Mouse (Mus musculus): ENCODE results near the gene Rps6ka1.

Rps6ka1 gene

DNA sequence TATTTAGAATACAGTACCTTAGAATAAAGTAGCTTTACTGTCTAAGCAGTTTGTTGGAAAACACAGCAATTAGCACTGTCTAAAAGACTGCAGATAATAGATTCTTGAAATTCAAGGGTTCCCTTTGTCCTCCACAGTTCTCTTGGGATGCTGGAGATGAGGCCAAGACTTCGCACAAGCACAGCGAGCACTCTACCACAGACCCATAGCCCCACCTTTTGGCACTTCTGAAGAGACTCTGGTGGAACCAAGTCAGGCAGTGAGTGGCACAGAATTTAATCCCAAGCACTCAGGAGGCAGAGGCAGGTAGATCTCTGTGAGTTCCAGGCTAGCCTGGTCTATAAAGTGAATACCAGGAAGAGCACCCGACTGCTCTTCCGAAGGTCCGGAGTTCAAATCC is 70.2 kb downstream of the Rps6ka1 start:
- peak in 1 of 2 experiments; percentile 25 for DNase-seq

DNA sequence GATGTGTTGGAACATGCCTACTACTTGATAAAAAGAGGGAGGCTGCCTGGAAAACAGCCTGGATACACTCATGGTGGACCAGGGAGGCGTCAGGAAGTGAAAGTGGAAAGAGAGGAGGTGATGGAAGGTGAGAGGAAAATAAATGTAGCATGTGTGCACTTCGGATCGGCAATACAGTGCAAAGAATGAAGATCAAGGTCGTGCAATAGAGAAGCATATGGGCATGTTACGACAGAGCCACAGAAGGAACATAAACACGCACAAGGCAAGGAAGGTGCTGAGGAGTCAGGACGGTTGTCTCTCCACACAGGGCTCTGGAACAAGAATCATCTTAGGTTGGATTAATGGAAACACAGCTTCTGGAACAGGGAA is 71.1 kb downstream of the Rps6ka1 start:
- DNase-seq: no peak

DNA sequence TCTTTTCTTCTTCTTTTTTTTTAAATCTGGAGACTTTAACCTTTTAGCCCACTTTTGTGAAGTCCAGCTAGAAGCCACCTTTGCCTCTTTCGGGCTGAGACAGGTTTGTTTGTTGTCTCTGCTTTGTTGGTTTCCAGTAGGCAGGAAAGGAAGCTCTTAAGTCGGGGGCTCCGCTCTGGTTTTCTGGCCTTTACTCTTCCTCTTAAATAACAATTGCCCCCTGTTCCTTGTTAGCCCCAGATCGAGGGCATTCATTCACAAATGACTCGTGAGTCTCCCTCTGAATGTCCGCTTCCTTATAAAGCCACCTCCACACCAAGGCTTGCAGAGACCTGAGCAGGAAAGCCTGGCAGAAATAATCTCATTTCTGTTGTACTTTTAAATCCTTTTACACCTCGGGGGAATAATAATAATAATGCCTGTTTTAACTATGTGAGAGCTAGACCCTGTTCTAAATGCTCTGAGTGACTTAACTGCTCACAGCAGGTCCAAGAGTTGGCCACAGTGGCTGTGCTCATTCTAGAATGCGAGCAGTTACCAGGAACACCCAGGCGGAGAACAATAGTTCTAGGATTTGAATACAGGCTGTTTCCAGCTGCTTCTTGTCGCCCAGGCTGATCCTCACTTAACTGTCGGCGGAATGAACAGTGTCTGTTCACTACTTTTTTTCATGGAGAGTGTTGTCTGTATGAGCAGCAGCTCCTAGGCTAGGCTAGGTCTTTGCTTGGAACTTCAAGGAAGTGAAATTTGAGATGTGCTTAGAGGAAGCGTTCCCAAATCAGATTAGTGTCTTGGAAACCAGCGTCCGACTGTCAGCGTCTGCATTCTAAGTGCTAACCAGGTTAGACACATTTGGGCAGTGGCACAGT is 71.7 kb downstream of the Rps6ka1 start:
- no peak for DNase-seq

- DNase-seq: peak in 1 of 2 experiments; percentile 19
These were observed 72.6 kb downstream of the Rps6ka1 start for GRCm38 (mm10) chr4:133814804-133815515.

DNA sequence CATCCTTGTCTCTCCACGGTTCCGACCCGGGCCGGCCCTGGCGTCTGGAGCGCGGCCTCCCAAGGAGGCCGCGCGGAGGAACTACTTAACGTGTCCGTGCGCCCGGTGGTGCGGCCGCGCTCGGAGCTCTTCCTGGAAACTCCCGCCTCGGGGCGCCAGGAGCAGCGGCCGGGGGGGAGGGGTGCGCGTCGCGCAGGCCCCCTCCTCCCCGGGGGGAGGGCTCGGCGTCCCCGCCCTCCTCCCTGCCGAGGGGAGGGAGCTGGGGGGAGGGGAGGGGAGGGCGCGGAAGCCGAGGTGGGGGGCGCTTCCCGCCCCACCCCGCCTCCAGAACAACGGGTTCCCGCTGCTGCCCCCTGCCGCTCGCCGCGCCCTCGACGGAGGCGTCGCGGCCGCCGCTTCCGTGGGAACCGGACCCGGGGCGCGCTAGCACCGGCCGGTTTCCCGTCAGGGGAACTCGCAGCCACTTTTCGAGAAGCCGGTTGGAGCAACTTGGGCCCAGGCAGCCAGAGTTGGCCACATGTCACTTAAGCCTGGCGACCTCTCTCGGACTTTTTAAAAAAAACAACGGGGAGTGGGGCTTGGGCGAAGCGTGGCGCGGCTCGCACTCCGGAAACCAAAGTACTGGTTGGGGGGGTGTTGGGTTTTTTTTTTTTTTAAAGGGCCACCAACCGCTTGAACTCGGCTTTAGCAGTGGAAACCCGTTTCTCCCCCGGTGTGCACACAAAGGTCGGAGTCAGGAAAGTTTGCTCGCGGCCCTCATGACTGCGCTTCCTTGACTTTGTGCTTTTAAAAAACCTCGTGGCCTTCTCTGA is 73.4 kb downstream of the Rps6ka1 start:
- peak; percentile 88 to 91 for DNase-seq

GRCm38 (mm10) chr4:133813174-133813991 is 74.2 kb downstream of the Rps6ka1 start:
- DNase-seq: peak; percentile 92 to 96

GRCm38 (mm10) chr4:133804401-133805263 is 83.0 kb downstream of the Rps6ka1 start:
- DNase-seq: peak; percentile 76 to 79

GRCm38 (mm10) chr4:133800589-133800988 is 87.0 kb downstream of the Rps6ka1 start:
- peak; percentile 18 to 38 for DNase-seq
